15 mouse cellular contexts compared by ENCODE assay signal in genomic region chrX:8205088-8205487, GRCm38 (mm10). TPM values are rescaled to one million over a fixed set of nuclear protein-coding genes. Genes with fewer than 3 reads are reported as not detected.
DNase-seq lines count a peak whose midpoint lies in the region; ATAC-seq lines count a peak whose summit lies in the region.
"Had no signal": no experiment of that assay in that cellular context is flagged by ENCODE, and none has a peak within 500 bp of the region (broad histone marks: within the 10 kb centered on the region; RNA-seq: fewer than 3 reads in every experiment).

No protein-coding gene starts in this region.

- WGBS in forebrain, embryonic 13.5 days, result 68% methylated on average over 4 of the region's 4 CpGs
- WGBS in forebrain, embryonic 14.5 days, result 72% methylated on average over 4 of the region's 4 CpGs
- 76% methylated on average over 4 of the region's 4 CpGs for WGBS in midbrain, embryonic 13.5 days
- 69% methylated on average over 4 of the region's 4 CpGs for WGBS in midbrain, embryonic 10.5 days
- WGBS in midbrain, embryonic 14.5 days, result 72% methylated on average over 4 of the region's 4 CpGs

- ATAC-seq in forebrain, embryonic 13.5 days, result no peak
- ATAC-seq in forebrain, embryonic 14.5 days, result no peak
- ATAC-seq in midbrain, embryonic 13.5 days, result no peak
- no peak for ATAC-seq in midbrain, embryonic 14.5 days (ENCODE audit: low FRiP score, low TSS enrichment)
- ATAC-seq: inflammation-experienced regulatory T-cells, adult 6 months; Patski had no signal

- no peak overlapping the region for H3K9ac ChIP-seq in forebrain, embryonic 13.5 days
- H3K9ac ChIP-seq in forebrain, embryonic 14.5 days (ENCODE audit: low read length), result no peak overlapping the region
- H3K9ac ChIP-seq in midbrain, embryonic 13.5 days (replicated peaks), result no peak overlapping the region
- no peak overlapping the region for H3K9ac ChIP-seq in midbrain, embryonic 14.5 days (replicated peaks; ENCODE audit: low read length)

- H3K27me3 ChIP-seq in forebrain, embryonic 13.5 days, result no peaks in the 10 kb centered on the region
- H3K27me3 ChIP-seq in forebrain, embryonic 14.5 days (replicated peaks; ENCODE audit: control insufficient read depth, insufficient read depth, low read length), result no peaks in the 10 kb centered on the region
- no peaks in the 10 kb centered on the region for H3K27me3 ChIP-seq in midbrain, embryonic 13.5 days
- H3K27me3 ChIP-seq in midbrain, embryonic 10.5 days (ENCODE audit: low read depth, poor library complexity, severe bottlenecking), result peaks cover 5% of the 10 kb centered on the region; the same call in 1 of the 2 replicates
- H3K27me3 ChIP-seq in midbrain, embryonic 14.5 days (ENCODE audit: control insufficient read depth, insufficient read depth, low read length), result no peaks in the 10 kb centered on the region

- H3K4me2 ChIP-seq in forebrain, embryonic 13.5 days, result peak overlapping the region; percentile 59; the same call in 1 of the 2 replicates
- H3K4me2 ChIP-seq in forebrain, embryonic 14.5 days (ENCODE audit: low read length), result no peak overlapping the region
- peak overlapping the region; percentile 52 for H3K4me2 ChIP-seq in midbrain, embryonic 13.5 days (replicated peaks)
- peak overlapping the region; percentile 58 for H3K4me2 ChIP-seq in midbrain, embryonic 14.5 days (ENCODE audit: low read length)

- peaks cover 7% of the 10 kb centered on the region for H3K4me1 ChIP-seq in forebrain, embryonic 13.5 days
- H3K4me1 ChIP-seq in forebrain, embryonic 14.5 days (ENCODE audit: control insufficient read depth, insufficient read depth, low read length), result no peaks in the 10 kb centered on the region
- no peaks in the 10 kb centered on the region; the same call in 1 of the 2 replicates for H3K4me1 ChIP-seq in midbrain, embryonic 13.5 days (replicated peaks)
- H3K4me1 ChIP-seq in midbrain, embryonic 10.5 days, result peaks cover 5% of the 10 kb centered on the region
- peaks cover 2% of the 10 kb centered on the region; the same call in 1 of the 2 replicates for H3K4me1 ChIP-seq in midbrain, embryonic 14.5 days (ENCODE audit: control insufficient read depth, insufficient read depth, low read length)

- no peak overlapping the region for H3K4me3 ChIP-seq in forebrain, embryonic 13.5 days
- no peak overlapping the region for H3K4me3 ChIP-seq in forebrain, embryonic 14.5 days (ENCODE audit: low read depth, low read length)
- peak overlapping the region; percentile 54; the same call in 1 of the 2 replicates for H3K4me3 ChIP-seq in midbrain, embryonic 13.5 days (replicated peaks)
- H3K4me3 ChIP-seq in midbrain, embryonic 10.5 days, result no peak overlapping the region
- peak overlapping the region; percentile 52; the same call in 1 of the 2 replicates for H3K4me3 ChIP-seq in midbrain, embryonic 14.5 days (replicated peaks; ENCODE audit: low read depth, low read length)
- H3K4me3 ChIP-seq: erythroblast, embryonic 14.5 days had no signal

- no peak for DNase-seq in forebrain, embryonic 14.5 days (ENCODE audit: low spot score)
- DNase-seq in midbrain, embryonic 10.5 days (ENCODE audit: low spot score), result no peak
- no peak for DNase-seq in midbrain, embryonic 14.5 days
- DNase-seq in frontal cortex, postnatal 14 days (ENCODE audit: low spot score in 2 of 2), result no peak
- DNase-seq in thymus, postnatal 36 days, result no peak
- DNase-seq in gastrocnemius, postnatal 25 days, result no peak
- DNase-seq: lung, postnatal 14 days; thymus, postnatal 14 days had no signal

- H3K36me3 ChIP-seq in forebrain, embryonic 13.5 days (ENCODE audit: poor library complexity, severe bottlenecking), result 0 out of 2 replicates have a peak, but pooled peaks cover 7% of the 10 kb centered on the region
- H3K36me3 ChIP-seq in forebrain, embryonic 14.5 days (ENCODE audit: control insufficient read depth, insufficient read depth, low read length), result peaks cover 5% of the 10 kb centered on the region; the same call in 1 of the 2 replicates
- H3K36me3 ChIP-seq in midbrain, embryonic 13.5 days, result peaks cover 9% of the 10 kb centered on the region; the same call in 1 of the 2 replicates
- H3K36me3 ChIP-seq in midbrain, embryonic 10.5 days, result no peaks in the 10 kb centered on the region
- 0 out of 2 replicates have a peak, but pooled peaks cover 3% of the 10 kb centered on the region for H3K36me3 ChIP-seq in midbrain, embryonic 14.5 days (ENCODE audit: control insufficient read depth, insufficient read depth, low read length)

- H3K9me3 ChIP-seq in forebrain, embryonic 13.5 days (replicated peaks), result no peaks in the 10 kb centered on the region
- no peaks in the 10 kb centered on the region for H3K9me3 ChIP-seq in forebrain, embryonic 14.5 days (replicated peaks; ENCODE audit: control insufficient read depth, low read length)
- no peaks in the 10 kb centered on the region for H3K9me3 ChIP-seq in midbrain, embryonic 13.5 days
- H3K9me3 ChIP-seq in midbrain, embryonic 10.5 days (replicated peaks), result peaks cover 18% of the 10 kb centered on the region
- H3K9me3 ChIP-seq in midbrain, embryonic 14.5 days (ENCODE audit: control insufficient read depth, low read length), result no peaks in the 10 kb centered on the region

- H3K27ac ChIP-seq in forebrain, embryonic 13.5 days, result no peak overlapping the region
- H3K27ac ChIP-seq in forebrain, embryonic 14.5 days (ENCODE audit: low read depth, low read length), result no peak overlapping the region
- no peak overlapping the region for H3K27ac ChIP-seq in midbrain, embryonic 13.5 days
- H3K27ac ChIP-seq in midbrain, embryonic 10.5 days (replicated peaks), result no peak overlapping the region
- H3K27ac ChIP-seq in midbrain, embryonic 14.5 days (replicated peaks; ENCODE audit: low read depth, low read length), result no peak overlapping the region
- H3K27ac ChIP-seq: stomach, postnatal 0 days had no signal

RNA-seq across cellular contexts. Expression of gene Porcn, which starts 1.2 kb away (rescaled TPM):
- 29.1 and 32.3 TPM in 2 replicates for polyA plus RNA-seq in forebrain, embryonic 13.5 days (2015; fragmentation: Nextera tagmentation; extraction: Ambion mirVana)
- 35.4 and 42.0 TPM in 2 replicates for polyA plus RNA-seq in forebrain, embryonic 14.5 days (2014; fragmentation: Nextera tagmentation; extraction: Ambion mirVana)
- 40.5 and 41.9 TPM in 2 replicates for polyA plus RNA-seq in midbrain, embryonic 13.5 days (2015; fragmentation: Nextera tagmentation; extraction: Ambion mirVana)
- polyA plus RNA-seq in midbrain, embryonic 10.5 days (2016; fragmentation: Nextera tagmentation; extraction: Ambion mirVana), result 12.2 and 17.2 TPM in 2 replicates
- polyA plus RNA-seq in midbrain, embryonic 14.5 days (2014; fragmentation: Nextera tagmentation; extraction: Ambion mirVana), result 45.5 and 50.4 TPM in 2 replicates
- 1 to 10 TPM; 3.6 to 4.3 TPM for total RNA-seq in gastrocnemius, postnatal 25 days (2021)
- total RNA-seq: granulocyte monocyte progenitor cell, adult 5-6 weeks had no signal

RNA-seq across cellular contexts. Expression of gene Ebp, which starts 11.8 kb away (rescaled TPM):
- 21.2 and 21.5 TPM in 2 replicates for polyA plus RNA-seq in forebrain, embryonic 13.5 days (2015; fragmentation: Nextera tagmentation; extraction: Ambion mirVana)
- polyA plus RNA-seq in forebrain, embryonic 14.5 days (2014; fragmentation: Nextera tagmentation; extraction: Ambion mirVana), result 25.3 and 28.5 TPM in 2 replicates
- polyA plus RNA-seq in midbrain, embryonic 13.5 days (2015; fragmentation: Nextera tagmentation; extraction: Ambion mirVana), result 29.3 and 36.7 TPM in 2 replicates
- 35.1 TPM in 2 replicates for polyA plus RNA-seq in midbrain, embryonic 10.5 days (2016; fragmentation: Nextera tagmentation; extraction: Ambion mirVana)
- polyA plus RNA-seq in midbrain, embryonic 14.5 days (2014; fragmentation: Nextera tagmentation; extraction: Ambion mirVana), result 24.7 and 29.6 TPM in 2 replicates
- 10 to 100 TPM; 10.3 to 10.7 TPM for total RNA-seq in gastrocnemius, postnatal 25 days (2021)

RNA-seq across cellular contexts. Expression of gene Tbc1d25, which starts 29.1 kb away (rescaled TPM):
- 14.2 and 15.7 TPM in 2 replicates for polyA plus RNA-seq in forebrain, embryonic 13.5 days (2015; fragmentation: Nextera tagmentation; extraction: Ambion mirVana)
- 19.7 and 26.5 TPM in 2 replicates for polyA plus RNA-seq in forebrain, embryonic 14.5 days (2014; fragmentation: Nextera tagmentation; extraction: Ambion mirVana)
- 17.5 and 19.0 TPM in 2 replicates for polyA plus RNA-seq in midbrain, embryonic 13.5 days (2015; fragmentation: Nextera tagmentation; extraction: Ambion mirVana)
- 8.7 and 11.2 TPM in 2 replicates for polyA plus RNA-seq in midbrain, embryonic 10.5 days (2016; fragmentation: Nextera tagmentation; extraction: Ambion mirVana)
- polyA plus RNA-seq in midbrain, embryonic 14.5 days (2014; fragmentation: Nextera tagmentation; extraction: Ambion mirVana), result 22.4 and 24.8 TPM in 2 replicates
- 1 to 10 TPM; 2.5 to 2.6 TPM for total RNA-seq in gastrocnemius, postnatal 25 days (2021)

RNA-seq across cellular contexts. Expression of gene Ftsj1, which starts 47.1 kb away (rescaled TPM):
- 51.3 and 51.7 TPM in 2 replicates for polyA plus RNA-seq in forebrain, embryonic 13.5 days (2015; fragmentation: Nextera tagmentation; extraction: Ambion mirVana)
- polyA plus RNA-seq in forebrain, embryonic 14.5 days (2014; fragmentation: Nextera tagmentation; extraction: Ambion mirVana), result 60.9 and 63.6 TPM in 2 replicates
- 47.3 and 50.8 TPM in 2 replicates for polyA plus RNA-seq in midbrain, embryonic 13.5 days (2015; fragmentation: Nextera tagmentation; extraction: Ambion mirVana)
- 44.2 and 45.7 TPM in 2 replicates for polyA plus RNA-seq in midbrain, embryonic 10.5 days (2016; fragmentation: Nextera tagmentation; extraction: Ambion mirVana)
- 43.7 and 55.4 TPM in 2 replicates for polyA plus RNA-seq in midbrain, embryonic 14.5 days (2014; fragmentation: Nextera tagmentation; extraction: Ambion mirVana)
- total RNA-seq in gastrocnemius, postnatal 25 days (2021), result 10 to 100 TPM; 12.4 to 13.2 TPM

RNA-seq across cellular contexts. Expression of gene Rbm3, which starts 59.4 kb away (rescaled TPM):
- polyA plus RNA-seq in forebrain, embryonic 13.5 days (2015; fragmentation: Nextera tagmentation; extraction: Ambion mirVana), result 483 and 515 TPM in 2 replicates
- polyA plus RNA-seq in forebrain, embryonic 14.5 days (2014; fragmentation: Nextera tagmentation; extraction: Ambion mirVana), result 388 and 477 TPM in 2 replicates
- 358 and 422 TPM in 2 replicates for polyA plus RNA-seq in midbrain, embryonic 13.5 days (2015; fragmentation: Nextera tagmentation; extraction: Ambion mirVana)
- polyA plus RNA-seq in midbrain, embryonic 10.5 days (2016; fragmentation: Nextera tagmentation; extraction: Ambion mirVana), result 397 and 409 TPM in 2 replicates
- polyA plus RNA-seq in midbrain, embryonic 14.5 days (2014; fragmentation: Nextera tagmentation; extraction: Ambion mirVana), result 386 and 395 TPM in 2 replicates
- total RNA-seq in gastrocnemius, postnatal 25 days (2021), result 10 to 100 TPM; 44.1 to 60.8 TPM

Comparison
In these comparisons a context has a peak if more than half of its experiments do, and no peak if none do; other contexts are left out.
1. H3K4me3 ChIP-seq: peak in midbrain, embryonic 13.5 days (single experiment) and midbrain, embryonic 14.5 days (single experiment); none in forebrain, embryonic 13.5 days (single experiment), forebrain, embryonic 14.5 days (single experiment) and midbrain, embryonic 10.5 days (single experiment).